Mouse (Mus musculus) lung, adult 2 months (tissue): Measurements from ENCODE around the gene Irgc1. TPM values are rescaled to one million over a fixed set of nuclear protein-coding genes. Genes with fewer than 3 reads are reported as not detected.

Experiments used
- DNase-seq: peaks from one replicate; pipeline ENCODE4 v3.0.0; 2022
- H3K4me1 ChIP-seq: fragments of 200-500 bp; 2 replicates; pipeline ENCODE4 v1.6.1; 2011; ENCODE audit warnings: low read length; ENCODE audit not compliant: control insufficient read depth, insufficient read depth
- H3K4me3 ChIP-seq: fragments of 200-500 bp; replicated peaks from 2 replicates; pipeline ENCODE3; 2011; ENCODE audit warnings: low read depth, mild to moderate bottlenecking, control low read depth, low read length; ENCODE audit errors: extremely low read depth
- CTCF ChIP-seq: fragments of 200-500 bp; IDR thresholded peaks from 2 replicates; pipeline ENCODE4 v1.5.1; 2011; ENCODE audit warnings: mild to moderate bottlenecking, low read length, control low read depth; ENCODE audit not compliant: insufficient read depth
- POLR2A ChIP-seq: fragments of 200-500 bp; IDR thresholded peaks from 2 replicates; pipeline ENCODE4 v1.6.1; 2011; ENCODE audit warnings: low read depth, mild to moderate bottlenecking, control low read depth, low read length, borderline replicate concordance; ENCODE audit errors: extremely low read depth
- WGBS: fragments of 180-500 bp; shearing (Covaris S2); methylation state at CpG from one replicate; pipeline ENCODE4 v1.1.7; 2018; 5-methylcytosine and 5-hydroxymethylcytosine counted together
- polyA plus RNA-seq: library from polyadenylated mRNA; depleted of rRNA; stranded (reverse); fragments of >200 nt; gene quantifications from 2 replicates; pipeline ENCODE4 v1.2.3, GENCODE M21; 2012

Gene Irgc1
- polyA plus RNA-seq, 1 experiment, result 0.69 TPM

- no peak overlapping the region for H3K4me3 ChIP-seq
- peaks cover 25% of the 10 kb centered on the region for H3K4me1 ChIP-seq
- peak; percentile 62 for DNase-seq
- TF ChIP-seq CTCF, result no peak
- no peak for TF ChIP-seq POLR2A
- WGBS, result 31% methylated on average over 3 of the region's 3 CpGs
Measured at GRCm38 (mm10) chr7:24459843-24460242, 7.7 kb upstream of the Irgc1 start.

- no peak for DNase-seq
- Histone ChIP-seq H3K4me1 (peaks cover 25% of the 10 kb centered on the region), H3K4me3 (peak overlapping the region; percentile 23)
- TF ChIP-seq POLR2A (no peak; the same call in 1 of the 2 replicates), CTCF (no peak)
- 67% methylated on average over 5 of the region's 5 CpGs for WGBS
Measured at GRCm38 (mm10) chr7:24459440-24459839, 7.3 kb upstream of the Irgc1 start.

- peaks cover 25% of the 10 kb centered on the region for H3K4me1 ChIP-seq
- DNase-seq, result no peak
- 45% methylated on average over 10 of the region's 10 CpGs for WGBS
- TF ChIP-seq POLR2A (no peak), CTCF (no peak)
- H3K4me3 ChIP-seq, result no peak overlapping the region
Measured at GRCm38 (mm10) chr7:24457726-24458370, 5.8 kb upstream of the Irgc1 start.

GRCm38 (mm10) chr7:24455726-24456125 is 3.6 kb upstream of the Irgc1 start:
- Histone ChIP-seq H3K4me1 (peaks cover 15% of the 10 kb centered on the region), H3K4me3 (no peak overlapping the region)
- 46% methylated on average over 5 of the region's 5 CpGs for WGBS
- TF ChIP-seq CTCF (no peak), POLR2A (no peak)
- DNase-seq, result no peak

- DNase-seq, result no peak
- 76% methylated on average over 2 of the region's 2 CpGs for WGBS
- Histone ChIP-seq H3K4me1 (peaks cover 6% of the 10 kb centered on the region), H3K4me3 (no peak overlapping the region)
- TF ChIP-seq POLR2A (no peak), CTCF (no peak)
Measured at GRCm38 (mm10) chr7:24454199-24454598, 2.1 kb upstream of the Irgc1 start.

GRCm38 (mm10) chr7:24450585-24451017 is 1.5 kb downstream of the Irgc1 start:
- Histone ChIP-seq H3K4me3 (no peak overlapping the region), H3K4me1 (no peaks in the 10 kb centered on the region)
- 60% methylated on average over 9 of the region's 9 CpGs for WGBS
- DNase-seq, result no peak
- TF ChIP-seq POLR2A, result no peak

GRCm38 (mm10) chr7:24448782-24449517 is 3.1 kb downstream of the Irgc1 start:
- Histone ChIP-seq H3K4me1 (no peaks in the 10 kb centered on the region), H3K4me3 (no peak overlapping the region)
- 47% methylated on average over 14 of the region's 14 CpGs for WGBS
- no peak for TF ChIP-seq CTCF
- no peak for TF ChIP-seq POLR2A
- no peak for DNase-seq

- H3K4me3 ChIP-seq, result no peak overlapping the region
- WGBS, result 69% methylated on average over 7 of the region's 7 CpGs
- DNase-seq, result no peak
- TF ChIP-seq POLR2A (no peak), CTCF (0 out of 2 replicates have a peak, but pooled peaks have one; percentile 2)
- H3K4me1 ChIP-seq, result no peaks in the 10 kb centered on the region
Measured at GRCm38 (mm10) chr7:24446697-24447340, 5.3 kb downstream of the Irgc1 start.

GRCm38 (mm10) chr7:24445266-24445926 is 6.7 kb downstream of the Irgc1 start:
- WGBS, result 81% methylated on average over 9 of the region's 9 CpGs
- Histone ChIP-seq H3K4me3 (no peak overlapping the region), H3K4me1 (no peaks in the 10 kb centered on the region)
- TF ChIP-seq CTCF (no peak), POLR2A (peak; percentile 6; the same call in 1 of the 2 replicates)
- DNase-seq, result no peak
